Mouse (Mus musculus): ENCODE measurements around the gene Spo11.
A peak's percentile ranks its signal among the peaks of the same experiment; 100 is the strongest.

Gene Spo11

DNA sequence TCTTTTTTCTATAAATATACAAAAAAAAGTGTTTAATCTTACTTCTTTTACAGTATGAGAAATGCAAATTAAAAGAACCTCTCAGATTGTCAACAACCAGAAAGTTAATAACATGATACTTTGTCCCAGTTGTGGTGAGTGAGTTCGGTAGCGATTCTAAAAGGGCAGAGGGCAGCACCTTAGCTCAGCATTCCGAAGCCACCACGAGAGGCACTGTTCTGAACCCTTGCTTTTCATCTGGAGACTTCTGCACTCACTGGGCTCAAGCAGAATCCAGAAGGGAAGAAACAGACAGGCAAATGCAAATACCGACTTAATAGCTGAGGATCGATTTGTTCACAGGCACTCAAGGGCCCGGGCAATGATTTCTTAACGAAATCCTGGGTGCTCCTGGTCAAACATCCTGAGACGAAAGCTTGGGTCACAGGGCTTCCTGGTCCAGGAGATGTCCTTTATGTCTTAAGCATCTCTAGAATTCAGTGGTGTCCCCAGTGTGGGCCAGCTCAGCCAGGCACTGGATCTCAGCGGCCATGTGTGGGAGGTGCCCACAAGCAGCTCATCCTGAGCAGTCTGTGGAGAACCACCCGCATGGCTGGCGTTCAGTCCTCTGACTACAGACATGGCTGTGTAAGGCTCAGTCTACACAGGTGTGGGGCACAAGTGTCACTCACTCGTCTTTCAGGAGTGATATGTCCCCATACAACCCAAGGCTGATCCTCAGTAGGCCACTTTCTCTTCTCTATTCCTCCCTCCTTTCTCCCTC, 18.3 kb upstream of the Spo11 start:
- DNase-seq (ENCODE audit: low read depth), result no peak

DNA sequence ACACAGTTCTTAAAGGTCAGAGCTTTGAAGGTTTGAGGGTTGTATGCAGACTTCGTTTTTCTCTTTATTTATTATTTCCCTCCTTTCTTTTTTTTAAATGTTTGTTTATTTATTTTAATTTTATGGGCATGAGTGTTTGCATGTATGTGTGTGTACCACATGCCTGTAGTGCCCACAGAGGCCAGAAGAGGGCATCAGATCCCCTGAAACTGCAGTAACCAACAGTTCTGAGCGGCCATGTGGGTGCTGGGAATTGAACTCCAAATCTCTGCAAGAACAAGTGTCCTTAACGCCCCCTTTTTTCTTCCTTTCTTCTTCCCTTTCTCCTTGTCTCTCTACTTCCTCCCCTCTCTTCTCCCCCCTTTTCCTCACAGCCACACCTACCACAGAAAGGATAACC, 17.1 kb upstream of the Spo11 start:
- no peak for DNase-seq (ENCODE audit: low read depth)

DNA sequence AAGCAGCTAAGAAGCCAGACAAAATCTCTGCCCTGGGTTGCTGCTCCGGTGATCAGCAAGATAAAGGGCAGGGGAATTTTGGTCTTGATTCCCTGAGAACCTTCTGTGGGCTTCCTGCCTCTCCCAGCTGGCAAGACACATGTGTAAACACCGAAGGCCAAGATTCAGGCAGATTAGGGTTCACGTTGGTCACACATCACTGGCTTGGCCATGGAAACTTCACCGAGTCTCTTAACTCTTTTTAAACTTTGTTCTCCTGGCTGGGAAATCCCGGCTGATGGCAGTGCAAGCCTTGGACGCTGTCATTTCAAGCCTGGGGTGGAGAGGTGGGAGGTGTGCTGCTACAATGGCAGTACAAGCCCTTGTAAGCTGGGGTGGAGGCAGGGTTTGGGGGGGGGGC, 16.3 kb upstream of the Spo11 start:
- no peak for DNase-seq (ENCODE audit: low read depth)

DNA sequence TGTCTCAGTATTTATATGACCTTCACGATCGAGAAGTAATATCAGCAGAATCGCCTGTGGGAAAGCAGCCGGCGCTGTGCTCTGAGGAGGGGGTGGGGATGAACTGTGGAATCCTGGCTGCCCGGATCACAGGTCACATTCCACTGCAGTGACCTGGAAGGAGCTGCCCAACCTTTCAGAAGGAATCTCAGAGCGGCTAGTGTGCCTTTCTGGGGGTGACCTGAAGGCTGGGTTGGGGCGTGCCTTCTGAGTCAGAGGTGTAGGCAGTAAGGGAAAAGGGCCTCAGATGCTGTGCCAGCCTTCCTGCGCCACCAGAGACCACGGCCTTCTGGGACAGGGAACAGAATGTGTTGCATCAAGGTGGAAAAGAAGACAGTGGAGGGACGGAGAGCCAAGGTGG, 12.3 kb upstream of the Spo11 start:
- no peak for DNase-seq (ENCODE audit: low read depth)

- DNase-seq (ENCODE audit: low read depth), result no peak
Observed at GRCm38 (mm10) chr2:172966480-172966879, 11.0 kb upstream of the Spo11 start.

DNA sequence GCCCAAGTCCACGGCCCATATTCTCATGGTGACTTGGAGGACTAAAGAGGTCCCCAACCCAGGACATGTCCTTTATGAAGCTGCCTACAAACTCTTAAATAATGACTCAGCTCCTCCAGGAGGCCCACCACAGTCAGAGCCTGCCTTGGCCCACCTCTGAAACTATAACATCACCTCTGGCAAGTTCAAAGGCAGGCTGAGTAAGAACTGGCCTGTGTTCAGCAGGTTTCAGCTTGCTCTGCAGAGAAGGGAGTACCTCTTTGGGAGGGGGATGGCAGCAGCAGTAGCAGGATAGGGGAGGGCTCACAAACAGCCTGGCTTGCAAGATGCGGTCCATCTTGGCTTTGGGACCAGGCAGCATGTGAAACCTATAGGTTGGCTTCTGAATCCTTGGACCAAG, 5.6 kb upstream of the Spo11 start:
- DNase-seq (ENCODE audit: low read depth), result no peak

GRCm38 (mm10) chr2:172973806-172974565, 3.5 kb upstream of the Spo11 start:
- DNase-seq (ENCODE audit: low read depth), result no peak

DNA sequence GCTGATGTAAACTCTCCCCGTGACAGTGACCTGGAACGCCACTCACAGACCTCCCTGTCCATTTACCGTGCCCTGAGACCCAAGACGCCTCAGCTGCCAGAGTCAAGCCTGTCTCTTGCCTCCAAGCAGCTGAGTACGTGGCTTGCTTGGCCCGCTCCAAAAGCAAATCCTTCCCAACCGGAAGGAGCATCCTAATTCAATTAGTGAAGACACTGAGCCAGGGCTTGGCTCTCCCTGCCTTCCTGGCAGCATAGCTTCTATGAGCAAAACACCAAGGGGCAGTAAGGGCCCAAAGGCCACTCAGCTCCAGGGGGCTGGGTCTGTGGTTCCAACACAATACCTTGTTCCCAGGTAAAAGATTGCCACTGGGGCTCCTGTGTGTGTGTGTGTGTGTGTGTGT, 2.8 kb upstream of the Spo11 start:
- no peak for DNase-seq (ENCODE audit: low read depth)

- DNase-seq (ENCODE audit: low read depth), result no peak
Observed at GRCm38 (mm10) chr2:172975159-172975558, 2.3 kb upstream of the Spo11 start.

- no peak for DNase-seq (ENCODE audit: low read depth)
Observed at GRCm38 (mm10) chr2:172976661-172977238, 750 bp upstream of the Spo11 start.

GRCm38 (mm10) chr2:172978131-172978633, 682 bp downstream of the Spo11 start:
- DNase-seq (ENCODE audit: low read depth), result no peak

DNA sequence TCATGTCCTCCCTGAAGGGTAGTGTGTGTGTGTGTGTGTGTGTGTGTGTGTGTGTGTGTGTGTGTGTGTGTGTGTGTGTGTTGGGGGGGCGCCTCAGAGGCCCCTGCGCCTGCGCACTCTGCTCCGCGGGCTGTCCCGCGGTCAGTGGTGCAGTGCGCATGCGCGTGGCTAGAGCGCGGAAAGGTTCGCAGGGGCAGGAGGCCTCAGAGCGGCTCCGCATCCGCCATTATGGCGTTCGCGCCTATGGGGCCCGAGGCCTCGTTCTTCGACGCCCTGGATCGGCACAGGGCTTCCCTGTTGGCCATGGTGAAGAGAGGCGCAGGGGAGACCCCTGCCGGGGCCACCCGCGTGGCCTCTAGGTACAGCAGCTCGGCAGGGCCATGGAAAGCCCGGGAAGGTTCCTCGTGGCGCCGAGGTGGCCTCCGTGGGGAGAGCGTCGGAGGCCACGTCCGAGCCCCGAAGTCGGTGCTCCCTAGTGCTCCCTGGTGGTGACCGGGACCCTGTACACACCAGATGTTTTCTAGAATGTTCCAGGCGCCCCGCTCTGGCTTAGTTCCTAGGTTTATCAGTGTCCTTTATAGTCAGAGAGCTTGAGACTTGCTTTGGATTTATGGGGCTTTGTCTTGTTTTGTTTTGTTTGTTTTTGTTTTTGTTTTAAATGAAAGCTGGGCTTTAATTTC, 2.3 kb downstream of the Spo11 start:
- DNase-seq (ENCODE audit: low read depth), result no peak

DNA sequence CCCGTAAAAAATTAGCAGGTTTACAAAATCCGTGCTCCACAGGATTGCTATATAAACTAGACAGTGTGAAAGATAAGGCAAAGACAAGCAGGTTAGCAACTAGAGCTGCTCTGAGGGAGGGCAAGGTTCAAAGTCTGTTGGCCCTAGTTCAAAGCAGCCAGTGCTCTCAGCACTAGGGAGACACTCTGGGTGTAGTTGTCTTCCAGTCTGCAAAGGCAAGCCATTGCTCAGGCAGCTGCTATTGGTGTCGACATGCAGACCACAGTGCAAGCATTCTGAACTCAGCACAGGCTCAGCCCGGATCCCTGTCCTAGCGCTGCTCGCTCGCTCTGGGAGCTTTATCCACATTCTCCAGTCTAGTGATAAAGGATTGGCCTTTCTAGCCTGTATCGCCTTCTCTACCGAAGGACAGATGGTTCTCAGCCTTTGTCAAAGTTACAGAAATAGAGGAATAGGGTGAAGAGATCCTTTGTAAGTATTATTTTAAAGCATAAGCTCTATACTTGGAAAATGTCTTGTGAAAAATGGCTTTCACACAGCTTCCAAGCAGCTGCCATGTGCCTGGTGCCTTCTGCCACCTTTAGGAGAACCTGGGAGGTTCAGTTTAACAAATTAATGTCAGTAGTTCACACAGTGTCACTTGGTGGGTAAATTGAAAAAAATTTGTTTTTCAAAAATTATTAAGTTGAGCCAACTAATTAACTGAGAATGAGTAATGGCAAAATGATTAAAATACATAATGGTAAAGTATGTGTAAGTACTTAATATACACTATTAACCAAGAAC, 5.5 kb downstream of the Spo11 start:
- DNase-seq (ENCODE audit: low read depth), result no peak

GRCm38 (mm10) chr2:172990161-172990560, 12.7 kb downstream of the Spo11 start:
- no peak for DNase-seq (ENCODE audit: low read depth)

- no peak for DNase-seq (ENCODE audit: low read depth)
Observed at GRCm38 (mm10) chr2:172996207-172996606, 18.7 kb downstream of the Spo11 start.

DNA sequence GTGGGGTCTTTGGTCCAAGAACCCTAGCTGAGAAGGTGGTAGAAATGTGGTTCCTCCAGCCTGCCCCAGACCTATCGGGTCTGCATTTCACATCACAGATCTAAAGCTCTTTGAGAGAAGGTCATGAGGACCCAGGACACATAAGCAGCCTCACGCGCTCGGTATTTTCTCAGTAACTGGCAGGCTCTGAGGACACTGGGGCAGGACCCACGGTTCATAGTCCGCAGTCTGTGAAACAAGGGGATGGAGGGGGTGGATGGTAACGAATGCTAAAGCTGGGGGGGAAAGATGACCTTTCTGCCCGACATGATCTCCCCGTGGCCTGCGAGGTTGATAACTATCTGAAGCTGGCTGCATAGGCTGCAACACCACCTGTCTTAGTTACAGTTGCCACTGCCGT, 20.2 kb downstream of the Spo11 start:
- DNase-seq (ENCODE audit: low read depth), result no peak

GRCm38 (mm10) chr2:172998478-172998877, 21.0 kb downstream of the Spo11 start:
- DNase-seq (ENCODE audit: low read depth), result no peak

- peak; percentile 98 for DNase-seq (ENCODE audit: low read depth)
Observed at GRCm38 (mm10) chr2:172999630-173000284, 22.3 kb downstream of the Spo11 start, which contains the start of gene Rae1. Gene Rae1, plus strand, starts transcription at chr2:173000117.

DNA sequence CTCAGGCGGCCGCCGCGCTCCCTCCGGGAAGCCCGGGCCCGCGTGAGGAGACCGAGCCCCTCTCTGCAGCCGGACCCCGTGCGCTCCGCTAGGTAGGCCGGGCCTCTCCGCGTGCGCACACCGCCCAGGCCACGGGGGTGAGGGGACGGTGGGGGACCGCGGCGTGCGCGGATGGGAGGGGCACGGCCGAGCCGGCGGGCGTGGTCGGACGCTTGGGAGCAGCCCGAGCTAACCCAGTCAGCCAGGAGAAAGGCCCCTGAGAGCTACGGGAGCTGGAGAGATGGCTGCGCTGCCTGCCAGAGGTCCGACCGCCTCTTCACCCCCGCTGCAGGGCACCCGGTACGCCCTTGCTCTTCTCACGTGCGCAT, 22.8 kb downstream of the Spo11 start:
- peak; percentile 31 for DNase-seq (ENCODE audit: low read depth)

- no peak for DNase-seq (ENCODE audit: low read depth)
Observed at GRCm38 (mm10) chr2:173000921-173001320, 23.4 kb downstream of the Spo11 start.

GRCm38 (mm10) chr2:173003737-173004136, 26.2 kb downstream of the Spo11 start:
- no peak for DNase-seq (ENCODE audit: low read depth)
